Mouse (Mus musculus) R1 (cell line): ENCODE results near the gene Nf1.
"Not testable (repeated sequence)": the region's sequence is repeated elsewhere in the genome, so short reads cannot be mapped to it uniquely, and the experiment has no call there.

ENCODE experiments used
- DNase-seq: peaks from one replicate; pipeline ENCODE4 v3.0.0-alpha.2; 2018; ENCODE audit warnings: low read depth, low spot score

Gene Nf1

DNA sequence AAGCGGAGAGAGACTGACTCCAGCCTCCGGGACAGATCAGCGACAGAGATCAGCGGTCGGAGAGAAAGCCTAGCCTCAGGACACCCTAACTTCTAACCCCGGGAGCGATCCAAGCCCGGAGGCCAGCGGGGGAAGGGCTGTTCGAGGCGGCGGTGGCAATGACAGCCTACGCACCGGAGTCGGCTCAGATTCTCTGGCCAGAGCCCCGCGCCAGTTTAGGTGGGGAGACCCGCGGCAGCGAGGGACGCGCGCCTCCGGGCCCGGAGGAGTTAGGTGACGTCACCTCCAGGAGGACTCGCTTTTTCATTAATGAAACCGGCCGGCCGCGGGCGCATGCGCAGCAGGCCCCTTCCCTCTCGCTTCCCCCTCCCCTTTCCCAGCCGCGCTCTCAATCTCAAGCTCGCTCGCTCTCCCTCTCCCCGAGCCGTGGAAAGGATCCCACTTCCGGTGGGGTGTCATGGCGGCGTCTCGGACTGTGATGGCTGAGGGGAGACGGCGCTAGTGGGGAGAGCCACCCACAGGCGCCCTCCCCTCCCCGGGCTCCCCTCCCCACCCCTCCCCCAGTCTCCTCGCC is at the start of gene Nf1:
Gene Nf1, plus strand, starts transcription at position 460 of the 574 bp plus-strand sequence.
- peak; percentile 97 for DNase-seq

DNA sequence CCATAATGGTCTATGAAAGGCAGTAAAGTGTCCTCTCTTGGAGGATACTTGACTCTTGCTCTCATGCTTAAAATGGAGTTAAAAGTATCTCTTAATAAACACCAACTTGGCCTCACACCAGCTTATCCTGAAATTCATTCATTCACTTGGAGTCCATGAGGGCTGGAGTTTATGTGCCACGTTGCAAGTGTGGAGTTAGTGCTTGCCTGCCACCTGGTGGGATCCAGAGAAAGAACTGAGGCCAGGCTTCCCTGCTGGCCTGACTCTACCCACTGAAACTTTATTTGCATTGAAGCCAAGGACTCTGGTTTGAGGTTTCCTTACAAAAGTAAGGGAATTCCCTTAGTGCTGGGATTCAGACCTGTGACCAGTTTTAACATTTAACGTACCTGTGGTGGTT is 49.0 kb upstream of the Nf1 start:
- DNase-seq = peak; percentile 66

DNA sequence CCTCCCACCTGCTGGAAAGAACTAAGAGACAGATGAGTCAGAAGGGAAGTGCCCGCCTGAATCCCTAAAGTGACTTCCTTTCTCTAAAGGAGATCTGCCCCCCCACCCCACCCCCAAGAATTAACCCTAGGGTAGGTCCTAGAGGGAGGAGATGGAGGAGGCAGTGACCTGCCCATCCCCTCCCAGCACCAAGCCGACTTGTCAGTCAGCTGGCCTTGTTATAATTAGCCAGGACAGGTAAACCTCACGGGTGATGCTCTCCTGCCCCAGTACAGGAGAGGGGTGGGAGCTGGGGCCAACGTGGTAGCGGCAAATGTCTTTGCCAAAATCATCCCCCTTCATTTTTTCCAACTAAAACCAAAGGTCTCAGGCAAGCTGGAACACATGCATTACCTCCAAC is 47.8 kb upstream of the Nf1 start:
- DNase-seq = no peak

DNA sequence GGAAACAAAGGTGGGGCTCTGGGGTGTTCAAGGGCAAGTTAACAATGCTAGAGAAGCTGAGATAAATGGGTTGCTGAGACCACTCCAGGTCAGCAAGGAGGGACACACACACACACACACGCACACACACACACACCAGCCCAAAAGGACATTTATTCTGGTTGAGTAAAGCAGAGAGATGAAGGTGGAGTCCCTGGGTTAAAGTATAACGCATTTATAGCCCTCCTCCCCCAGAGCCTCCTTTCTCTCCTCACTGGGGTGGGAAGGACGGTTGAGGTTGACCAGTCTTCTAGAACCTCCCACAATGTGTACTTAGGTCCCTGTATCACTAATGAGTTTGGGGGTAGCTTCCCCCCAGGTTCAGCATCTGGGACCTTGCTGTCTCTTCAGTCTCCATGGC is 47.4 kb upstream of the Nf1 start:
- no peak for DNase-seq

- no peak for DNase-seq
These were observed 46.5 kb upstream of the Nf1 start for GRCm38 (mm10) chr11:79293025-79293424.

- no peak for DNase-seq
These were observed 45.5 kb upstream of the Nf1 start for GRCm38 (mm10) chr11:79293971-79294370.

DNA sequence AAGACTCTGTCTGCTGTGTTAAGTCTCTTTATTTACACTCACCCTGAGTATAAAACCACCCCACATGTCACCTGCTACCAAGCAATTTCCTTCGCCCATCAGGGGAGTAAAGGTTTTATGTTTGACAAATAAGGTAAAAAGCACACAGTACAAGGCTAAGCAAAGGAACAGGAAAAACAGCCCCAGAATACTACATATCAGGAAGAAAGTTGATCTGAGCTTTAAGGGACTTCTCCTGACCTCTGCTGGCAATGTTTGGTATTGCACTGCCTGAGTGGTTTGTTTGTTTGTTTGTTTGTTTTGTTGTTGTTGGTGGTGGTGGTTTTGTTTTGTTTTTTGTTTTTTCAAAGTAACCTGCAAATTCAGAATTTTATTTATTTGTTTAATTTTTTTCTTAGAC is 43.3 kb upstream of the Nf1 start:
- peak; percentile 56 for DNase-seq

GRCm38 (mm10) chr11:79296856-79297491 is 42.5 kb upstream of the Nf1 start, which contains the start of gene Gm9964:
Gm9964 (minus strand) TSS chr11:79296906.
- no peak for DNase-seq

- no peak for DNase-seq
These were observed 39.6 kb upstream of the Nf1 start for GRCm38 (mm10) chr11:79299719-79300431.

- no peak for DNase-seq
These were observed 36.4 kb upstream of the Nf1 start for GRCm38 (mm10) chr11:79303109-79303508.

- DNase-seq = not testable (repeated sequence)
These were observed 35.2 kb upstream of the Nf1 start for GRCm38 (mm10) chr11:79304245-79304644.

DNA sequence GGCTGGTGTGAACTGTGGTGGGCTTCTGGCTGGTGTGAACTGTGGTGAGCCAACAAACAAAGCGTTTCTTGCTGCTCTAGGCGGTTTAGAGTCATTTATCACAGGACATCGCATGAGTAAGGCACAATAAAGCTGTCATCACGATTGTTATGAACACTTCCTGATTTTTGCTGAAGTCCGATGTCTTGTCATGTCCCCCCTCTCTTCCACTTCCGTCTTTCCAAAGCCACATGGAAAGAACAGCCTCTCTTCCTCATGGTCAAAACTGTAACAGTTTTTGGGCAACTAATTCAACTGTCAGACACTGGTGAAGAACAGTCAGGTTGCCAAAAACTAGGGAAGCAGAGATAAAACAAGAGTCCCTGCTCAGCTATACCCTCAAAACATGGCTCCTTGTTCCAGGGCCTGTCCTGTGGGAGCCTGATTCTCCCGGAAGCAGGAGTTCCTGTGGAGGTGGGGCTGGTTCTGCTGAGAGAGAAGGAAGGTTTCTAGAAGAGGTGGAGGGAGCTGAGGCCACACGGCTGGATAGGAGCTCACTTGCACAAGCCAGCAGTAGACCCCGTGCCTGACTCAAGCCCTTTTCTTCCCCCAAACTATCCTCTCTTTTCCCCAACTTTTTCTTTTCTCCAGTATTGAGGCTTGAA is 33.7 kb upstream of the Nf1 start:
- DNase-seq = no peak

- DNase-seq = no peak
These were observed 33.0 kb upstream of the Nf1 start for GRCm38 (mm10) chr11:79306510-79306909.

GRCm38 (mm10) chr11:79306996-79307395 is 32.5 kb upstream of the Nf1 start:
- DNase-seq = no peak

DNA sequence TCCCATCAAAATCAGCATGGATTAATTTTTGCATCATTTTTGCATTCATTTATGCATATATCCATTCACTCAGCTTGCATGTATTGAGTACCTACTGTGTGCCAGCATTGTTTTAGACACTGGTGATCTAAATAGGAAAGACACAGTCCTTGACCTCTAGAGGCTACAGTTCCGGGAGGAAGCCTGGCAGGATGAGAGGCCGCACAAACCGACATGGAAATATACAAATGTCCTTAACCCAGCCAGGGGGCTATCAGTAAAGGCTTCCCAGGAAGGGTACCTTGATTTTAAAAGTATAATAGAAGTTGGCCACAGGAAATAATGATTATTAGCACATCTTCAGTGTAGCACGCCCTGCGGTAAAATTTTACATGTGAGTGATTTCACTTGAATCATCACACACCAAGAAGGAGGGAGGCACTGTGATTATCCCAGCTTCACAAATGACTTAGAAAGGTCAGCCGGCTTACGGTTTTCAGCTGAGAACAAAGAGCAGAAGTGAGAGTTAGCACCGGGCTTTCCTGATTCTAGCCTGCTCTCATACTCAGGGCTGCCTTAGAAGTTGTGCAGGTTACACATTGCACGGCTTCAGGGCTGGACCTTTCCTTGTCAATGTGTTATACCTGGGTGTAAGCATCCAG is 31.8 kb upstream of the Nf1 start:
- DNase-seq = no peak

GRCm38 (mm10) chr11:79310467-79310866 is 29.0 kb upstream of the Nf1 start:
- DNase-seq = no peak

- no peak for DNase-seq
These were observed 22.6 kb upstream of the Nf1 start for GRCm38 (mm10) chr11:79316807-79317345.

GRCm38 (mm10) chr11:79319807-79320206 is 19.7 kb upstream of the Nf1 start:
- DNase-seq = no peak

GRCm38 (mm10) chr11:79323985-79324685 is 15.4 kb upstream of the Nf1 start:
- peak; percentile 81 for DNase-seq

GRCm38 (mm10) chr11:79325663-79326062 is 13.8 kb upstream of the Nf1 start:
- no peak for DNase-seq

- peak; percentile 92 for DNase-seq
These were observed 12.4 kb upstream of the Nf1 start for GRCm38 (mm10) chr11:79327106-79327505.
